Mouse (Mus musculus) forebrain, postnatal 0 days (tissue): ENCODE data around the gene Sdhd. TPM values are rescaled to one million over a fixed set of nuclear protein-coding genes. Genes with fewer than 3 reads are reported as not detected.
A peak's percentile ranks its signal among the peaks of the same experiment; 100 is the strongest.

Experiments
- ATAC-seq: fragments of 200-750 bp; cut with Nextera tagmentation; 2 replicates; pipeline ENCODE4 v1.8.0; 2017; ENCODE audit warnings: mild to moderate bottlenecking, moderate library complexity
- DNase-seq: peaks from one replicate; pipeline ENCODE4 v3.0.0-alpha.2; 2015
- H3K27ac ChIP-seq: fragments of 300-500 bp; sonication (generic); 2 replicates; pipeline ENCODE4 v1.5.1; 2014; ENCODE audit warnings: low read depth, mild to moderate bottlenecking, antibody characterized with exemption, low read length, moderate library complexity, mixed read lengths
- H3K27me3 ChIP-seq: fragments of 300-500 bp; sonication (generic); 2 replicates; pipeline ENCODE4 v1.6.1; 2014; ENCODE audit warnings: mild to moderate bottlenecking, low read length, mixed read lengths; ENCODE audit not compliant: insufficient read depth
- H3K36me3 ChIP-seq: fragments of 300-500 bp; sonication (generic); 2 replicates; pipeline ENCODE4 v1.6.1; 2014; ENCODE audit warnings: mild to moderate bottlenecking, moderate library complexity; ENCODE audit not compliant: insufficient read depth
- H3K4me1 ChIP-seq: fragments of 300-500 bp; sonication (generic); 2 replicates; pipeline ENCODE4 v1.6.1; 2014; ENCODE audit warnings: antibody characterized with exemption; ENCODE audit not compliant: insufficient read depth
- H3K4me2 ChIP-seq: fragments of 300-500 bp; sonication (generic); 2 replicates; pipeline ENCODE4 v1.6.1; 2014; ENCODE audit warnings: low read depth, mild to moderate bottlenecking, moderate library complexity
- H3K4me3 ChIP-seq: fragments of 300-500 bp; sonication (generic); 2 replicates; pipeline ENCODE4 v1.5.1; 2014; ENCODE audit warnings: low read depth, low read length, mixed read lengths
- H3K9ac ChIP-seq: fragments of 300-500 bp; sonication (generic); 2 replicates; pipeline ENCODE4 v1.6.1; 2014; ENCODE audit warnings: mild to moderate bottlenecking
- H3K9me3 ChIP-seq: fragments of 300-500 bp; sonication (generic); 2 replicates; pipeline ENCODE4 v1.6.1; 2016; ENCODE audit warnings: low read length
- CTCF ChIP-seq: sonication (generic); IDR thresholded peaks from 2 replicates; pipeline ENCODE4 v1.5.1; 2016; ENCODE audit warnings: antibody characterized with exemption, control low read depth, low read depth
- WGBS: fragments of 180-500 bp; shearing (Covaris S2); extraction: QIAGEN DNeasy Blood & Tissue Kit; methylation state at CpG from one replicate; pipeline ENCODE4 v1.1.7; 2014; 5-methylcytosine and 5-hydroxymethylcytosine counted together
- polyA plus RNA-seq: library from polyadenylated mRNA; unstranded; fragments of >200 nt; fragmentation: Nextera tagmentation; extraction: Ambion mirVana; gene quantifications from 2 replicates; pipeline ENCODE4 v1.2.1, GENCODE M21; 2015
- total RNA-seq: library from RNA; depleted of rRNA; stranded (reverse); fragments of >200 nt; gene quantifications from 2 replicates; pipeline ENCODE4 v1.2.3, GENCODE M21; 2014

Gene Sdhd
- total and polyA plus RNA-seq, 2 experiments from 2014 or later, result 168 to 279 TPM

DNA sequence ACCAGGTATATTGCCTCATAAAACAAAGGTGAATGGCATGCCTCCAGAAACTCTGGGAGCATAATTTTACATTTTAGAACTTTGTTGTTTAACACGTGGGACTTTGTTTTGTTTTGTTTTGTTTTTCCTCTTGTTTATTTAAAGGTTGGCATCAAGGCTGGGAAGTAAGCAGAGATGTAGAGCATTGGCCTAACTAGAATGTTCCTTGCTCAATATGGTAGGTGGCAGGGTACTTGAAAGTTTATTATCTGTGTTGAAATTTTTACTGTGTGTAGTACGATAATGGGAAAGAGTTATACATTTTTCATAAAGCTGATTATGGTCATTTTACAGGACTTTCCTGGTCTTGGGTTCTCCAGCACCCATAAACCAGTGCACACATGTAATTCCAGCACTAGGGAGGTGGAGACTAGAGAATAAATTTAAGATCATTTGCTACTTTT lies 41.7 kb downstream of the Sdhd start:
- Histone ChIP-seq H3K4me3 (no peak overlapping the region), H3K9me3 (no peaks in the 10 kb centered on the region), H3K27ac (no peak overlapping the region), H3K36me3 (no peaks in the 10 kb centered on the region), H3K27me3 (no peaks in the 10 kb centered on the region), H3K4me2 (no peak overlapping the region), H3K9ac (no peak overlapping the region), H3K4me1 (no peaks in the 10 kb centered on the region)
- WGBS, result 86% methylated on average over 2 of the region's 2 CpGs
- TF ChIP-seq CTCF, result no peak
- DNase-seq (no peak), ATAC-seq (no peak)

GRCm38 (mm10) chr9:50561145-50561917 lies 42.3 kb downstream of the Sdhd start, which contains the start of gene Tex12:
TSS of gene Tex12 (minus strand) at chr9:50561325.
- H3K27me3 ChIP-seq, result no peaks in the 10 kb centered on the region
- WGBS, result 92% methylated on average over 38 of the region's 38 CpGs
- H3K36me3 ChIP-seq, result no peaks in the 10 kb centered on the region
- no peaks in the 10 kb centered on the region for H3K4me1 ChIP-seq
- H3K9ac ChIP-seq, result no peak within 1 kb of the TSS
- no peaks in the 10 kb centered on the region for H3K9me3 ChIP-seq
- TF ChIP-seq CTCF, result no peak
- no peak within 1 kb of the TSS for H3K4me2 ChIP-seq
- H3K27ac ChIP-seq, result no peak within 1 kb of the TSS
- ATAC-seq (no peak), DNase-seq (no peak)
- no peak within 1 kb of the TSS for H3K4me3 ChIP-seq

GRCm38 (mm10) chr9:50555094-50555446 lies 48.5 kb downstream of the Sdhd start, which contains the start of gene Bco2:
TSS of gene Bco2 (minus strand) at chr9:50555181.
- WGBS, result 5% methylated on average over 2 of the region's 2 CpGs
- no peaks in the 10 kb centered on the region for H3K36me3 ChIP-seq
- peak within 1 kb of the TSS; percentile 47 for H3K4me2 ChIP-seq
- no peaks in the 10 kb centered on the region for H3K27me3 ChIP-seq
- peak within 1 kb of the TSS; percentile 57 for H3K27ac ChIP-seq
- peak within 1 kb of the TSS; percentile 17 for H3K4me3 ChIP-seq
- peaks cover 7% of the 10 kb centered on the region; the same call in 1 of the 2 replicates for H3K4me1 ChIP-seq
- ATAC-seq (peak; percentile 67), DNase-seq (no peak)
- TF ChIP-seq CTCF, result no peak
- peak within 1 kb of the TSS; percentile 34; the same call in 1 of the 2 replicates for H3K9ac ChIP-seq
- H3K9me3 ChIP-seq, result no peaks in the 10 kb centered on the region

GRCm38 (mm10) chr9:50554241-50555093 lies 49.1 kb downstream of the Sdhd start, which contains the start of gene Il18:
TSS of gene Il18 (plus strand) at chr9:50554827.
- H3K4me3 ChIP-seq, result peak within 1 kb of the TSS; percentile 17
- H3K4me1 ChIP-seq, result peaks cover 7% of the 10 kb centered on the region; the same call in 1 of the 2 replicates
- peak within 1 kb of the TSS; percentile 57 for H3K27ac ChIP-seq
- H3K9me3 ChIP-seq, result no peaks in the 10 kb centered on the region
- DNase-seq, result peak; percentile 80
- H3K36me3 ChIP-seq, result no peaks in the 10 kb centered on the region
- peak within 1 kb of the TSS; percentile 34; the same call in 1 of the 2 replicates for H3K9ac ChIP-seq
- no peak for TF ChIP-seq CTCF
- no peaks in the 10 kb centered on the region for H3K27me3 ChIP-seq
- ATAC-seq, result peak; percentile 99
- peak within 1 kb of the TSS; percentile 47 for H3K4me2 ChIP-seq
- 10% methylated on average over 12 of the region's 12 CpGs for WGBS

DNA sequence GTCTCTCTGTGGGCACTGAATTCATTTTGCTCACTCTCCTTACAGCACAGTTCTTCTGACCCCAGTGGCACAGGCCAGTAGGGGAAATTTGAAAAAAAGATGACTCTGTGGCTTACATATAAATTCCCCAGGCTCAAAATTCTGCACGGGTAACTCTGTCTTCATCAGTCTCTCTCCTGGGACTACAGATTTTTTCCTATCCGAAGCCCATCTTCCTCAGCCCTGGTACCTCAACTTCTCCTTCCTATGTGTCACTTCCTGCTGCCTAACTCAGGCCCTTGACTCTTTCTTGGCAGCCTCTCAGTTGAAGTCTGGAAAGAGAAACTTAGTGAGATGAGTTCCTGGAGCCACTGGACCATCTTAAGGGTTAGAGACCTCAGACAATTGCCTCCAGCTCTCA lies 50.1 kb downstream of the Sdhd start:
- H3K27me3 ChIP-seq, result no peaks in the 10 kb centered on the region
- H3K27ac ChIP-seq, result no peak overlapping the region
- ATAC-seq (no peak), DNase-seq (no peak)
- no peak for TF ChIP-seq CTCF
- H3K4me3 ChIP-seq, result no peak overlapping the region
- H3K4me2 ChIP-seq, result no peak overlapping the region
- H3K9me3 ChIP-seq, result no peaks in the 10 kb centered on the region
- no peak overlapping the region for H3K9ac ChIP-seq
- no peaks in the 10 kb centered on the region for H3K36me3 ChIP-seq
- peaks cover 7% of the 10 kb centered on the region; the same call in 1 of the 2 replicates for H3K4me1 ChIP-seq
- WGBS, result 96% methylated on average over 2 of the region's 2 CpGs

GRCm38 (mm10) chr9:50552206-50552605 lies 51.4 kb downstream of the Sdhd start:
- no peak for ATAC-seq

More at GRCm38 (mm10) chr9:50552206-50552605, 51.4 kb downstream of the Sdhd start:
- Histone ChIP-seq H3K27ac (no peak overlapping the region), H3K4me1 (peaks cover 7% of the 10 kb centered on the region; the same call in 1 of the 2 replicates), H3K9me3 (no peaks in the 10 kb centered on the region), H3K4me2 (no peak overlapping the region), H3K27me3 (no peaks in the 10 kb centered on the region), H3K9ac (no peak overlapping the region), H3K4me3 (no peak overlapping the region), H3K36me3 (no peaks in the 10 kb centered on the region)
- no peak for DNase-seq
- 87% methylated on average over 5 of the region's 5 CpGs for WGBS
- TF ChIP-seq CTCF, result no peak
